In genomic region chr6:8174062-8174461, GRCm38 (mm10) we compare ENCODE assay signal across 14 mouse cellular contexts. TPM values are rescaled to one million over a fixed set of nuclear protein-coding genes. Genes with fewer than 3 reads are reported as not detected.
DNase-seq lines count a peak whose midpoint lies in the region; ATAC-seq lines count a peak whose summit lies in the region.
"Had no signal": no experiment of that assay in that cellular context is flagged by ENCODE, and none has a peak within 500 bp of the region (broad histone marks: within the 10 kb centered on the region; RNA-seq: fewer than 3 reads in every experiment).

No protein-coding gene starts in this region.

- H3K27me3 ChIP-seq in kidney, embryonic 14.5 days (ENCODE audit: control insufficient read depth, insufficient read depth, low read length) = no peaks in the 10 kb centered on the region
- H3K27me3 ChIP-seq: embryonic facial prominence, embryonic 13.5 days; midbrain, embryonic 12.5 days had no signal

- H3K4me1 ChIP-seq in kidney, embryonic 14.5 days (ENCODE audit: control insufficient read depth, insufficient read depth, low read length) = no peaks in the 10 kb centered on the region

- no peak overlapping the region for H3K27ac ChIP-seq in kidney, embryonic 14.5 days (ENCODE audit: low read depth, low read length)
- H3K27ac ChIP-seq: embryonic facial prominence, embryonic 13.5 days; midbrain, embryonic 12.5 days had no signal

- no peaks in the 10 kb centered on the region for H3K36me3 ChIP-seq in kidney, embryonic 14.5 days (ENCODE audit: control insufficient read depth, insufficient read depth, low read length)
- H3K36me3 ChIP-seq: embryonic facial prominence, embryonic 13.5 days; G1E; midbrain, embryonic 12.5 days had no signal

- 47% methylated on average over 2 of the region's 2 CpGs for WGBS in kidney, embryonic 14.5 days

- no peak overlapping the region for H3K4me2 ChIP-seq in kidney, embryonic 14.5 days (replicated peaks; ENCODE audit: low read depth, low read length)
- H3K4me2 ChIP-seq: embryonic facial prominence, embryonic 13.5 days; midbrain, embryonic 12.5 days had no signal

- no peak for ATAC-seq in kidney, embryonic 14.5 days (ENCODE audit: low FRiP score, low TSS enrichment)

- no peaks in the 10 kb centered on the region for H3K9me3 ChIP-seq in kidney, embryonic 14.5 days (ENCODE audit: control insufficient read depth, low read length)
- H3K9me3 ChIP-seq: embryonic facial prominence, embryonic 13.5 days; G1E; midbrain, embryonic 12.5 days had no signal

- peak; percentile 45 for DNase-seq in embryo, embryonic 10 days (ENCODE audit: low spot score)
- no peak for DNase-seq in embryo, embryonic 11 days
- peak; percentile 17 for DNase-seq in kidney, postnatal 10 days
- peak; percentile 37 for DNase-seq in embryo, embryonic 10.5 days (ENCODE audit: low spot score)
- peak; percentile 2 for DNase-seq in lung, postnatal 10 days
- DNase-seq in thymus, postnatal 10 days (ENCODE audit: low spot score in 2 of 2) = no peak
- DNase-seq in cerebellum, adult 11 months = no peak
- DNase-seq: spleen, adult 18-20 months had no signal

- H3K9ac ChIP-seq in kidney, embryonic 14.5 days (ENCODE audit: low read depth, low read length) = no peak overlapping the region
- H3K9ac ChIP-seq: embryonic facial prominence, embryonic 13.5 days; midbrain, embryonic 12.5 days had no signal

- H3K4me3 ChIP-seq in kidney, embryonic 14.5 days (ENCODE audit: low read length) = no peak overlapping the region
- H3K4me3 ChIP-seq: embryonic facial prominence, embryonic 13.5 days; midbrain, embryonic 12.5 days had no signal

RNA-seq across cellular contexts. Expression of gene Col28a1, which starts 18.4 kb away (rescaled TPM):
- 0.09 TPM in 1 of 2 replicates, not detected in the other for polyA plus RNA-seq in kidney, embryonic 14.5 days (2014; fragmentation: Nextera tagmentation; extraction: Ambion mirVana)
- polyA plus RNA-seq: G1E; liver, adult 2 months; midbrain, embryonic 12.5 days; thymus, postnatal 0 days had no signal

RNA-seq across cellular contexts. Expression of gene Mios, which starts 35.0 kb away (rescaled TPM):
- polyA plus RNA-seq in kidney, embryonic 14.5 days (2014; fragmentation: Nextera tagmentation; extraction: Ambion mirVana) = 20.6 and 32.9 TPM in 2 replicates

Comparison
In these comparisons a context has a peak if more than half of its experiments do, and no peak if none do; other contexts are left out.
1. DNase-seq: peak in embryo, embryonic 10 days (single experiment), kidney, postnatal 10 days (single experiment), embryo, embryonic 10.5 days (single experiment) and lung, postnatal 10 days (single experiment); none in embryo, embryonic 11 days (single experiment), thymus, postnatal 10 days (0 of 2) and cerebellum, adult 11 months (single experiment).